Mouse (Mus musculus): ENCODE results near the gene Sorl1.

GRCm38 (mm10) chr9:41937341-41937966 is 186.6 kb downstream of the Sorl1 start:
- TF ChIP-seq CTCF (IDR thresholded peaks at IDR 0.05; ENCODE audit: extremely low read depth, insufficient read depth, insufficient read length, insufficient replicate concordance) (no peak), POLR2A (IDR thresholded peaks at IDR 0.05; ENCODE audit: low read depth, low read length) (no peak)

Measured in spleen, adult 2 months (tissue).